Mouse (Mus musculus) heart, adult 2 months (tissue): ENCODE measurements at regions not wholly inside any gene's neighbourhood (a gene's known extent, or its start where the extent isn't known, plus 50 kb on each side); places are given as distances from the start of the nearest gene placed in this dataset.

Experiments used
- CTCF ChIP-seq: fragments of 200-600 bp; IDR thresholded peaks from 2 replicates; pipeline ENCODE4 v1.8.1; 2022; ENCODE audit warnings: antibody characterized with exemption, mild to moderate bottlenecking, moderate library complexity
- EP300 ChIP-seq: fragments of 200-500 bp; IDR thresholded peaks from 2 replicates; pipeline ENCODE4 v1.6.1; 2011; ENCODE audit warnings: low read depth, low read length, control low read depth; ENCODE audit not compliant: insufficient read depth
- POLR2A ChIP-seq: fragments of 200-500 bp; IDR thresholded peaks from 2 replicates; pipeline ENCODE4 v1.6.1; 2011; ENCODE audit warnings: mild to moderate bottlenecking, low read depth, low read length, control low read depth; ENCODE audit not compliant: insufficient read depth

GRCm38 (mm10) chr4:114666979-114667328 lies 154.6 kb upstream of the Gm12830 start:
- TF ChIP-seq CTCF: no peak
- TF ChIP-seq POLR2A: no peak
- TF ChIP-seq EP300: no peak
